In genomic region chr17:33914969-33915391, GRCm38 (mm10) we compare ENCODE assay signal across 8 mouse cellular contexts. TPM values are rescaled to one million over a fixed set of nuclear protein-coding genes. Genes with fewer than 3 reads are reported as not detected.
A peak's percentile ranks its signal among the peaks of the same experiment; 100 is the strongest.
DNase-seq lines count a peak whose midpoint lies in the region; ATAC-seq lines count a peak whose summit lies in the region.

No protein-coding gene starts in this region.

- no peak for ATAC-seq in limb, embryonic 13.5 days (ENCODE audit: low FRiP score, low read depth)
- ATAC-seq in megakaryocyte-erythroid progenitor cell, adult 5-6 weeks (replicated peaks; ENCODE audit: low FRiP score, low TSS enrichment, poor library complexity, severe bottlenecking) = no peak

- peak overlapping the region; percentile 52 for H3K4me3 ChIP-seq in limb, embryonic 13.5 days

- H3K4me2 ChIP-seq in limb, embryonic 13.5 days (replicated peaks) = peak overlapping the region; percentile 68

- H3K4me1 ChIP-seq in limb, embryonic 13.5 days = peaks cover 52% of the 10 kb centered on the region

- H3K36me3 ChIP-seq in limb, embryonic 13.5 days = peaks cover 52% of the 10 kb centered on the region

- peak; percentile 65 for DNase-seq in cerebellum, adult 9-11 months
- DNase-seq in cerebellum, postnatal 14 days = no peak
- DNase-seq in thymus, postnatal 4 days = peak; percentile 33
- DNase-seq in thymus, postnatal 25 days = no peak
- DNase-seq in adrenal gland, postnatal 10 days = no peak
- no peak for DNase-seq in kidney, postnatal 36 days

- peak overlapping the region; percentile 28; the same call in 1 of the 2 replicates for H3K27ac ChIP-seq in limb, embryonic 13.5 days

- no peaks in the 10 kb centered on the region for H3K27me3 ChIP-seq in limb, embryonic 13.5 days

- H3K9ac ChIP-seq in limb, embryonic 13.5 days = peak overlapping the region; percentile 51

- no peaks in the 10 kb centered on the region for H3K9me3 ChIP-seq in limb, embryonic 13.5 days

- whole genome bisulfite sequencing in limb, embryonic 13.5 days = 68% methylated on average over 13 of the region's 13 CpGs

RNA-seq across cellular contexts. Expression of gene Tapbp, which starts 0.7 kb away (rescaled TPM):
- 27.4 and 28.4 TPM in 2 replicates for polyA plus RNA-seq in limb, embryonic 13.5 days (2015; fragmentation: Nextera tagmentation; extraction: Ambion mirVana)
- total RNA-seq in adrenal gland, postnatal 10 days (2021) = 100 to 1,000 TPM; 131 to 150 TPM
- total RNA-seq in megakaryocyte-erythroid progenitor cell, adult 5-6 weeks (2014; fragmentation: Nextera tagmentation) = 47.9 and 65.3 TPM in 2 replicates
- total RNA-seq in megakaryocyte-erythroid progenitor cell, adult 5-6 weeks (2017) = 35.6 and 42.1 TPM in 2 replicates

RNA-seq across cellular contexts. Expression of gene Zbtb22, which starts 0.7 kb away (rescaled TPM):
- 16.3 and 16.6 TPM in 2 replicates for polyA plus RNA-seq in limb, embryonic 13.5 days (2015; fragmentation: Nextera tagmentation; extraction: Ambion mirVana)
- total RNA-seq in adrenal gland, postnatal 10 days (2021) = 10 to 100 TPM; 29.2 to 34.3 TPM
- total RNA-seq in megakaryocyte-erythroid progenitor cell, adult 5-6 weeks (2014; fragmentation: Nextera tagmentation) = 18.0 and 18.4 TPM in 2 replicates
- 14.9 and 18.6 TPM in 2 replicates for total RNA-seq in megakaryocyte-erythroid progenitor cell, adult 5-6 weeks (2017)

RNA-seq across cellular contexts. Expression of gene Daxx, which starts 5.8 kb away (rescaled TPM):
- polyA plus RNA-seq in limb, embryonic 13.5 days (2015; fragmentation: Nextera tagmentation; extraction: Ambion mirVana) = 59.6 and 65.4 TPM in 2 replicates
- 10 to 100 TPM; 25.4 to 26.3 TPM for total RNA-seq in adrenal gland, postnatal 10 days (2021)
- 60.3 and 70.5 TPM in 2 replicates for total RNA-seq in megakaryocyte-erythroid progenitor cell, adult 5-6 weeks (2014; fragmentation: Nextera tagmentation)
- total RNA-seq in megakaryocyte-erythroid progenitor cell, adult 5-6 weeks (2017) = 41.3 and 49.0 TPM in 2 replicates

RNA-seq across cellular contexts. Expression of gene Platr17, which starts 10.0 kb away (rescaled TPM):
- 0.27 and 0.55 TPM in 2 replicates for polyA plus RNA-seq in limb, embryonic 13.5 days (2015; fragmentation: Nextera tagmentation; extraction: Ambion mirVana)
- not detected for total RNA-seq in adrenal gland, postnatal 10 days (2021)
- total RNA-seq in megakaryocyte-erythroid progenitor cell, adult 5-6 weeks (2014; fragmentation: Nextera tagmentation) = not detected in 2 replicates
- total RNA-seq in megakaryocyte-erythroid progenitor cell, adult 5-6 weeks (2017) = not detected in 2 replicates

RNA-seq across cellular contexts. Expression of gene Rgl2, which starts 14.4 kb away (rescaled TPM):
- 54.2 and 59.2 TPM in 2 replicates for polyA plus RNA-seq in limb, embryonic 13.5 days (2015; fragmentation: Nextera tagmentation; extraction: Ambion mirVana)
- 10 to 100 TPM; 57.1 to 76.3 TPM for total RNA-seq in adrenal gland, postnatal 10 days (2021)
- 42.6 and 49.0 TPM in 2 replicates for total RNA-seq in megakaryocyte-erythroid progenitor cell, adult 5-6 weeks (2014; fragmentation: Nextera tagmentation)
- 10.4 and 14.0 TPM in 2 replicates for total RNA-seq in megakaryocyte-erythroid progenitor cell, adult 5-6 weeks (2017)

Comparison
In these comparisons a context has a peak if more than half of its experiments do, and no peak if none do; other contexts are left out.
1. DNase-seq: peak in cerebellum, adult 9-11 months (single experiment) and thymus, postnatal 4 days (single experiment); none in cerebellum, postnatal 14 days (0 of 2), thymus, postnatal 25 days (single experiment), adrenal gland, postnatal 10 days (single experiment) and kidney, postnatal 36 days (0 of 2).